Mouse (Mus musculus) brain, embryonic 14.5 days (tissue): ENCODE data around the gene Bcl3.

ENCODE experiments used
- CTCF ChIP-seq: fragments of 200-500 bp; IDR thresholded peaks from 2 replicates; pipeline ENCODE4 v1.5.1; 2012; ENCODE audit warnings: inconsistent platforms, mild to moderate bottlenecking, moderate library complexity, borderline replicate concordance; ENCODE audit not compliant: insufficient read depth, insufficient read length; ENCODE audit errors: extremely low read depth
- POLR2A ChIP-seq: fragments of 200-500 bp; IDR thresholded peaks from 2 replicates; pipeline ENCODE4 v1.6.1; 2012; ENCODE audit warnings: mild to moderate bottlenecking, inconsistent platforms, borderline replicate concordance; ENCODE audit not compliant: poor library complexity, insufficient read depth, insufficient read length, severe bottlenecking; ENCODE audit errors: extremely low read depth

DNA sequence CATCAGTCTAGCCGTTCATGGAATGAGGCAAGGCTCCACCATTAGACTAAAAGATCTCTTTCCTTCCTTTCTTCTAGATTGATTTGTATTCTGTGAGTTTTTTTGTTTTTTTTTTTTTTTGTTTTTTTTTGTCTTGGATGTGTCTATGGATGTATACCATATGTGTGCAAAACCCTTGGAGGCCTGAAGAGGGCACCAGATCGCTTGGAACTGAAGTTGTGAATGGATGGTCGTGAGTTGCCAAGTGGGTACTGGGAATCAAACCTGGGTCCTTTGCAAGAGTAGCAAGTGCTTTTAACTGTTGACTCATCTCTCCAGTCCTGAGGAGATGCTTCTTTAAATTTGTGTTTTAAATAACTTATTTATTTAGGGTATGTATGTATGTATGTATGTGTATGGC is 11.5 kb upstream of the Bcl3 start:
- TF ChIP-seq CTCF (no peak), POLR2A (no peak)
